Mouse (Mus musculus): ENCODE measurements at regions not wholly inside any gene's neighbourhood (a gene's known extent, or its start where the extent isn't known, plus 50 kb on each side); places are given as distances from the start of the nearest gene placed in this dataset.
A peak's percentile ranks its signal among the peaks of the same experiment; 100 is the strongest.

DNA sequence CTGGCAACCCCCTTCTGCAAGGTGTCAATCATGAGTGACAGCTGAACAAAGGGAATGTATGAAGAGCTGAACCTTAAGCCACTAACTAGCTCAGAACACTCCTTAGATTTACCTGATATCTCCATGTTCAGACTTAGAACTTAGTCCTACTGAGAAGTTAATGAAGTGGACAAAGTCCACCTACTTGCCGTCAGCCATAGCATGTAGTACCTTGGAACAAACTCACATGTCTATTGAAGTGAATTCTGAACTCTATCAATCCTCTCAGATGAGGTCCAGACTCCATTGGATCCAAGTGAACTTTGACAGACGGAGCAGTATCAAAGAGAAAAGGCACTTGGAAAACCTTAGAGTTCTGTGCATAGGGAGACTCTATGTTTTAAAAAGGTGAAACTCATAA lies 521.8 kb downstream of the Trib2 start:
- H3K36me3 ChIP-seq = no peaks in the 10 kb centered on the region
- H3K4me1 ChIP-seq (replicated peaks) = no peaks in the 10 kb centered on the region
- no peaks in the 10 kb centered on the region for H3K9me3 ChIP-seq
- no peak for ATAC-seq
- H3K4me3 ChIP-seq (replicated peaks) = no peak overlapping the region
- no peak overlapping the region for H3K27ac ChIP-seq
- WGBS = 88% methylated on average over 2 of the region's 2 CpGs
- H3K27me3 ChIP-seq = no peaks in the 10 kb centered on the region
- H3K9ac ChIP-seq (replicated peaks) = no peak overlapping the region
- H3K4me2 ChIP-seq (replicated peaks) = no peak overlapping the region

DNA sequence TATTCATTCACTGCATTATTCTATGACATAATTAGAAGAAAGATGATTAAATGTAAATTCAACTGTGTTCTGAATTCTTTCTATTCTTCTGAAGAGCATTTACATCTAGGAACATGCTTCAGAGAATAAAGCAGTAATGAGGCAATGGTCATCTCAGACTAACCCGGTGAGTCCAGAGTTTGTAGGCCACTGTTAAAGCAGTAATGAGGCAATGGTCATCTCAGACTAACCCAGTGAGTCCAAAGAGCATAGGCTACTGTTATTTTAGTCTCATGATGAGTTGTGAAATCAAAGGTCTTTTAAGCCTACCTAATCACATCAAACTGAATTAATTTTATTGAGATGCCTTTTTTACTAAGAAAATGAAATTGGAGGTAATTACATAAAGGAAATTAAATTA lies 554.6 kb downstream of the Trib2 start:
- Histone ChIP-seq H3K4me1 (replicated peaks) (no peaks in the 10 kb centered on the region), H3K27ac (no peak overlapping the region), H3K27me3 (no peaks in the 10 kb centered on the region), H3K36me3 (no peaks in the 10 kb centered on the region), H3K9ac (replicated peaks) (no peak overlapping the region), H3K4me3 (replicated peaks) (no peak overlapping the region), H3K9me3 (no peaks in the 10 kb centered on the region), H3K4me2 (replicated peaks) (no peak overlapping the region)
- ATAC-seq = no peak
- 89% methylated on average over 1 of the region's 1 CpGs for WGBS

GRCm38 (mm10) chr12:15261604-15262003 lies 555.1 kb downstream of the Trib2 start:
- 93% methylated on average over 1 of the region's 1 CpGs for WGBS
- no peak overlapping the region for H3K4me3 ChIP-seq (replicated peaks)
- no peaks in the 10 kb centered on the region for H3K9me3 ChIP-seq

DNA sequence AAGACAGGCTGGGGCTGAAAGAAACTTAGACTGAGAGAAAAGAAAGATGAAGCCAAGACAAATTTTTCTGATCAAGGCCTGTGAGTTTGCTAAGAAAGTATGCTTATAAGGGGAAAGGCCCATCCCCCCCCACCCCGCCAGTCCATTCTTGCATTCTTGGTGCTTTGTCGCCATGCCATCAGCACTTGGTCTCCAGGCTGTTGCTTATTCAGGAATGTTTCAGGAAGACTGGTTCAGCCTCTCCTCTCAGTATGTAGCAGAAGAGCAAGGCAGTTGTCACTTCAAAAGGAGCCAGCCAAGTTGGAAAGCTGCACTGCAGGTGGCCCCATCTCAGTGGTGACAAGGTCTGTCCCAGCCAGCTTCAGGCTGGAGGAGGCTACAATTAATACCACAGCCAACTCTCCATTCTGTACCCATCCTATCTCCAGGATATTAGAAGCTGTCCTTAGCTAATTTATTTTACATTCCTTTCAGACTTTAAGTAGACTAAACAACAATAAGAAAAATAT lies 555.8 kb downstream of the Trib2 start:
- no peak overlapping the region for H3K4me2 ChIP-seq (replicated peaks)
- no peak overlapping the region for H3K27ac ChIP-seq
- no peak overlapping the region for H3K4me3 ChIP-seq (replicated peaks)
- H3K27me3 ChIP-seq = no peaks in the 10 kb centered on the region
- ATAC-seq = 0 out of 2 replicates have a peak, but pooled peaks have one; percentile 34
- no peaks in the 10 kb centered on the region for H3K4me1 ChIP-seq (replicated peaks)
- H3K36me3 ChIP-seq = no peaks in the 10 kb centered on the region
- no peak overlapping the region for H3K9ac ChIP-seq (replicated peaks)
- WGBS = 49% methylated on average over 2 of the region's 2 CpGs
- H3K9me3 ChIP-seq = no peaks in the 10 kb centered on the region

More at GRCm38 (mm10) chr12:15261604-15262003, 555.1 kb downstream of the Trib2 start:
- Histone ChIP-seq H3K27me3 (no peaks in the 10 kb centered on the region), H3K9ac (replicated peaks) (no peak overlapping the region), H3K4me1 (replicated peaks) (no peaks in the 10 kb centered on the region), H3K36me3 (no peaks in the 10 kb centered on the region), H3K27ac (no peak overlapping the region), H3K4me2 (replicated peaks) (no peak overlapping the region)
- ATAC-seq = no peak

DNA sequence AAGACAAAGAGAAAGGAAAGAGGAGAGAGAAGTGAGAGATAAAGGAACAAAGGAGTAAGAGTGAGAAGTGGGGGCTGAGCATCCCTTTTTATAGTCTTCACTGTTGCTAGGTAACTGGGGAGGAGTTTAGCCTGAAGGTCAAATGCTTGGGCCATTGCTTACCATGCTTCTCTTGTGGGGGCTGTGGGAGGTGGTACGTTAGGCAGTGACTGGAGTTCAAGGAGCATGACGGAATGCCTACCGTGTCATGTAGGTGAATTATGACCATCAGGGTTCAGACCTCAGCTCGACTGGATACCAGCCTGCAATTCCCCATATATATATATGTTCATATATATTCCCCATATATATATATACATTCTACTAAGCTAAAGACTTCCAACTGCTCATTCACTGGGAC lies 571.8 kb downstream of the Trib2 start:
- Histone ChIP-seq H3K4me1 (replicated peaks) (no peaks in the 10 kb centered on the region), H3K4me2 (replicated peaks) (no peak overlapping the region), H3K36me3 (no peaks in the 10 kb centered on the region), H3K27ac (no peak overlapping the region), H3K9me3 (no peaks in the 10 kb centered on the region), H3K9ac (replicated peaks) (no peak overlapping the region), H3K27me3 (no peaks in the 10 kb centered on the region), H3K4me3 (replicated peaks) (no peak overlapping the region)
- no peak for ATAC-seq
- 77% methylated on average over 4 of the region's 4 CpGs for WGBS

DNA sequence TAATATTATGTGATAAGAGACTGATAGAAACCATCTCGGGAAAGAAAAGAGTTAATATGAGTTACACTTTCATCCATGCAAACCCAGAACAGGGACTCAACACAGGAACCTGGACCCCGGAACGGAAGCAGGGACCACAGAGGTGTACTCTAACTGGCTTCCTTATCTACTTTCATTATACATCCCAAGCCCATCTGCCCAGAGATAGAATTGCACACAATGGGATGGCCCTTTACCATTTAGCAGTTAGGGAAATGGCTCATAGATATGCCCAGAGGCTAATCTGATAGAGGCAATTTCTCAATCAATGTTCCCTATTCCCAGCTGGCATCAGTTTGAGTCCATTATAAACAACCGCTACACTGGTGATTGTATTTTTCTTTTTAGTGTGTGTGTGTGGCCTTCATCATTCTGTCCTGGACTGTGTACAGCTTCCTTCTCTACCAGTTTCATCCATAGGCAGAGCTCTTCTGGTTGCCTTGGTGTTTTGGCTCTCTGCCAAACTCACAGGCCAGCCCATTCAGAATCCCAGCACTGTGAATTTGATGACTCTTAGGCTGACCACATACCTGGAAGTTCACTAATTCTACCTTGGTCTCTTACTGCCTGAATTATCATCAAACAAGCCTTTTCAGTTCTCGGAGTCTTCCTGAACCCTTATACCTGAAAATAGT lies 594.1 kb downstream of the Trib2 start:
- peak; percentile 82 for ATAC-seq
- H3K27ac ChIP-seq = no peak overlapping the region
- H3K4me3 ChIP-seq (replicated peaks) = no peak overlapping the region

DNA sequence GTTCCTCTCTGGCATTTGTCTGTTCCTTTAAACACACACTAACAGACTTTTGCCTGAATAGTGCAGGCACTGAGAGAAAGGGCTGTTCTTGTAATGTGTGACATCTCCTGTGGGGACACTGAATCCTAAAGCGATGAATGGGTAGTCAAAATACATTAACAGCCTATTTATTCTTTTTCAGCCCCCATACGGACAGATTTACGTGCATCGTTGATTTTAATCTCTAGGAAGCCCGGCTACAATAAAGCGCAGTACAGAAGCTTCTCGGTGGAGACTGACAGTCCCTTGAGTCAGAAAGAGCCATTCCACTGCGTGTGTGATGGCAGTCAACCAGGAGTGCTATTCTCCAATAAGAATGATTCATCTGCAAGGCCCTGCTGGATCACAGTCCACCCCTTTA lies 598.2 kb downstream of the Trib2 start:
- Histone ChIP-seq H3K4me1 (replicated peaks) (peaks cover 10% of the 10 kb centered on the region; the same call in 1 of the 2 replicates), H3K36me3 (no peaks in the 10 kb centered on the region), H3K27ac (no peak overlapping the region; the same call in 1 of the 2 replicates), H3K9ac (replicated peaks) (no peak overlapping the region), H3K4me3 (replicated peaks) (0 out of 2 replicates have a peak overlapping the region, but pooled peaks have one; percentile 11), H3K9me3 (no peaks in the 10 kb centered on the region), H3K27me3 (no peaks in the 10 kb centered on the region), H3K4me2 (replicated peaks) (peak overlapping the region; percentile 25)
- ATAC-seq = peak; percentile 82
- WGBS = 21% methylated on average over 8 of the region's 8 CpGs

More for the DNA sequence above, 594.1 kb downstream of the Trib2 start:
- Histone ChIP-seq H3K36me3 (no peaks in the 10 kb centered on the region), H3K4me2 (replicated peaks) (no peak overlapping the region), H3K4me1 (replicated peaks) (peaks cover 7% of the 10 kb centered on the region; the same call in 1 of the 2 replicates), H3K9me3 (no peaks in the 10 kb centered on the region), H3K27me3 (no peaks in the 10 kb centered on the region), H3K9ac (replicated peaks) (no peak overlapping the region)
- 84% methylated on average over 5 of the region's 5 CpGs for WGBS

- no peaks in the 10 kb centered on the region for H3K9me3 ChIP-seq
- H3K4me3 ChIP-seq (replicated peaks) = no peak overlapping the region
- no peak overlapping the region for H3K27ac ChIP-seq
- no peak overlapping the region for H3K4me2 ChIP-seq (replicated peaks)
- 54% methylated on average over 3 of the region's 3 CpGs for WGBS
- 0 out of 2 replicates have a peak, but pooled peaks cover 7% of the 10 kb centered on the region for H3K4me1 ChIP-seq (replicated peaks)
- H3K27me3 ChIP-seq = no peaks in the 10 kb centered on the region
- ATAC-seq = peak; percentile 50; the same call in 1 of the 2 replicates
- H3K9ac ChIP-seq (replicated peaks) = no peak overlapping the region
- H3K36me3 ChIP-seq = no peaks in the 10 kb centered on the region
Observed at GRCm38 (mm10) chr12:15216180-15216579, 600.5 kb downstream of the Trib2 start.

DNA sequence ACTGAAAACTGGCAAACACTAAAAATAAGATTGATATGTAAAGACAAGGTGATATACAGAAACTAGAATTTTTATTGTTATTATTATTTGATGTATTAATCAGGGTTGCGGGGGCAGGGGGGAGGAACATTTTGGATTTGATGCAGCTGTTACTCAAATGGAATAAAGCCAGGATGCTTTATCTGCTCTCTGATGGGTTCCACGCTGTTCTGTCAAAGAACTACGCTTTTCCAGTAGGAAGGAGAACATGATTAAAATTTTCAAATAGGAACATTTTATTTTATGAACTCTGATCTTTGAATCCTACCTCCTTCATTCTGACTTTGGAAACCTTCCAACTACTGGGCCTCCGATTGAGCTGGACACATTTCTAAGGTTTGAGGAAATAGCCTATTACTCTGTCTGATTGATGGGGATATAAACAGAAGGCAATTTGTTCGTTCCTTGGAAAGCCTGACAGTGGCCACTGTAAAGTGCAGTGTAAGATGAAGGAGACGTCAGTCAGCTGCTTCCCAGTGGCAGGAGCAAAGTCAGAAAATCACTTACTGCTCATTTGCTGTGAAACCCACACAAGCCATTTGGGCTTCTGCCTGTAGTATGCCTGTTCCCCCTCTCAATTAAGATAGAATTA lies 642.2 kb downstream of the Trib2 start:
- Histone ChIP-seq H3K27ac (no peak overlapping the region), H3K27me3 (no peaks in the 10 kb centered on the region), H3K9me3 (no peaks in the 10 kb centered on the region), H3K4me2 (replicated peaks) (no peak overlapping the region), H3K4me1 (replicated peaks) (no peaks in the 10 kb centered on the region), H3K36me3 (no peaks in the 10 kb centered on the region), H3K9ac (replicated peaks) (no peak overlapping the region), H3K4me3 (replicated peaks) (no peak overlapping the region)
- whole genome bisulfite sequencing = 68% methylated on average over 6 of the region's 6 CpGs
- ATAC-seq = no peak

GRCm38 (mm10) chr12:15162605-15163004 lies 654.1 kb downstream of the Trib2 start:
- 0 out of 2 replicates have a peak, but pooled peaks have one; percentile 4 for ATAC-seq
- H3K4me1 ChIP-seq (replicated peaks) = no peaks in the 10 kb centered on the region
- no peaks in the 10 kb centered on the region for H3K9me3 ChIP-seq
- H3K27me3 ChIP-seq = no peaks in the 10 kb centered on the region
- H3K4me3 ChIP-seq (replicated peaks) = no peak overlapping the region
- 91% methylated on average over 5 of the region's 5 CpGs for WGBS
- H3K4me2 ChIP-seq (replicated peaks) = no peak overlapping the region
- no peak overlapping the region for H3K27ac ChIP-seq
- no peak overlapping the region for H3K9ac ChIP-seq (replicated peaks)
- no peaks in the 10 kb centered on the region for H3K36me3 ChIP-seq

DNA sequence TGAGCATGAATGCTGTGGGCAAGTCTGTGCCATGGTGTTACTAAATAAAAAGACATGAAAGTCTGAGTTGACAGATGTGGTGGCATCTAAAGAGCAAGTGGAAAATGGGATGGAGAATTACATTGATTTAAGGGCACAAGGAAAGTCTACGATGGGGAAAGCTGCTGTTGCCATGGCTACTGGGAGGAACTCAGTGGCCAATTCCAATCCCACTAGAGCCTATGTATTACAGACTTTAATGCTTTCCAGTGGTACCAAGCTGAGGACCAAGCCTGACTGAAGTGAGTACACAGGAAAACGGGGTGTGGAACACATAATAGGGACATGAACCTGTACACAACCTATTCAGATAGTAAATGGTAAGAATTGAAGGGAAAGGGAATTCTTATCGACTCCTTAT lies 654.9 kb downstream of the Trib2 start:
- no peak overlapping the region for H3K4me3 ChIP-seq (replicated peaks)
- no peak overlapping the region for H3K4me2 ChIP-seq (replicated peaks)
- H3K36me3 ChIP-seq = no peaks in the 10 kb centered on the region
- H3K27ac ChIP-seq = no peak overlapping the region
- ATAC-seq = no peak
- H3K27me3 ChIP-seq = no peaks in the 10 kb centered on the region
- H3K9ac ChIP-seq (replicated peaks) = no peak overlapping the region
- 52% methylated on average over 3 of the region's 3 CpGs for WGBS
- H3K4me1 ChIP-seq (replicated peaks) = no peaks in the 10 kb centered on the region
- no peaks in the 10 kb centered on the region for H3K9me3 ChIP-seq

DNA sequence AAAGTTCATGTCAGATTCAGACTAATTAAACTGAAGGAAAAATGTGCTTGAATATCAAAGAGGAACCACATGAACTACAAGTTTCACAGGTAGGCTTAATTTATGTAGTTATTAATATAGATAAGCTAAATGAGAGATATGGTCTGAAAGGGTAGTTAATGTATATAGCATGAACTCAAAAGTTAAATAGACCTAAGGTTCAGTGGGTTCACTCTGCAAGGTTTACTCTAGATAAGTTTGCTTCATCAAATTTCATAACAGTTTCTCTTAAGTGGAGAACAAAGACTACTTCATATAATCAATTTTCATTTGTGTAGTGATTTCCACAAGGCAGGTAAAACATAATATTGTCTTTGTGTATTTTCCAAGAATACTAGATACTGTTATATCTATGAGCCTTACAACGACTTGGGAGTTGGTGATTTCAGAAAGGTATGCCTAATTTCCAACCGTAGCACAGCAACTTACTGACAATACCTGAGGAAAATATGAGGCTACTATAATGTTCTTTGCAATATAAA lies 656.2 kb downstream of the Trib2 start:
- ATAC-seq = no peak
- 93% methylated on average over 2 of the region's 2 CpGs for WGBS
- Histone ChIP-seq H3K4me2 (replicated peaks) (no peak overlapping the region), H3K4me1 (replicated peaks) (no peaks in the 10 kb centered on the region), H3K27ac (no peak overlapping the region), H3K27me3 (no peaks in the 10 kb centered on the region), H3K36me3 (no peaks in the 10 kb centered on the region), H3K4me3 (replicated peaks) (no peak overlapping the region), H3K9me3 (no peaks in the 10 kb centered on the region), H3K9ac (replicated peaks) (no peak overlapping the region)
